Mouse (Mus musculus) layer of hippocampus, postnatal 36 days (tissue): ENCODE measurements around the gene C2cd2l. TPM values are rescaled to one million over a fixed set of nuclear protein-coding genes. Genes with fewer than 3 reads are reported as not detected.
"Not testable (repeated sequence)": the region's sequence is repeated elsewhere in the genome, so short reads cannot be mapped to it uniquely, and the experiment has no call there.

Experiments
- DNase-seq, 2 experiments: peaks; one replicate each; pipeline ENCODE4 v3.0.0; 2022
- total RNA-seq, 2 experiments: library from RNA; stranded (reverse); gene quantifications; 2 replicates each; pipeline ENCODE4 v1.2.3; 2021

C2cd2l gene
- total RNA-seq, 2 experiments from 2014 or later, result 184 to 198 TPM

GRCm38 (mm10) chr9:44336093-44336406, 16.0 kb upstream of the C2cd2l start:
- no peak for DNase-seq

- no peak for DNase-seq
Measured at GRCm38 (mm10) chr9:44335331-44336092, 15.4 kb upstream of the C2cd2l start.

- peak; percentile 98 for DNase-seq
Measured at GRCm38 (mm10) chr9:44334396-44335330, 14.6 kb upstream of the C2cd2l start, which contains the start of gene H2afx. Gene H2afx (plus strand): TSS chr9:44334694.

DNA sequence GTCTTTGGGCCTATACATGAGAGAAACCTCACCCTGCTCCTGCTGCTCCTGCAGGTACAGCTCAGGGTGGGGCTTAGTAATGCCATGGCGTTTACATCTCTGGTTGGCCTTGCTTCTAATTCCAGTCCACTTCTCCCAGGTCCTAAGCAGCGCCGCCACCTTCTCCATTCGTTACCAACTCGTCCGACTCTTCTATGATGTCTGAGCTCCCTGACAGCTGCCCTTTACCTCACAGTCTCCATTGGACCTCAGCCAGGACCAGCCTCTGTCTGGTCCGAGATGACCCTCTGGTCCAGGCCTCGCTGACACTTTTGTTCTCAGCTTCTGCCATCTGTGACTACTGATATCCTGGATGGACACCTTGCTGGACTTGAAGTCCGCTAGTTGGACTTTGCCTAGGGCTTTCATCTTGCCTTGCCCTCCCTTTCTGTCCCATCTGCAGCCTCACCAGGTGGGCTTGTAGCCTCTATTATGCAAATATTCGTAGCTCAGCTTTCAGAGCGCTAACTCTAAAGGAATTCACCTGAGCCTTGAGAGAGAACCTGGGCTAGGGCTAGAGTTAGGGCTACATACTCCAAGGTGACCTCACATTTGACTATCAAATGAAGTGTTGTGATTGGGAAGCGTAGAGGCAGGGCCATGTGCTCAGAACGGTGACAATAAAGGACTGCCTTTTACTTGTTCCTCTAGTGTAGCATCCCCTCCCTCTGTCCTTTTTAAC, 13.0 kb upstream of the C2cd2l start:
- no peak for DNase-seq

- no peak for DNase-seq
Measured at GRCm38 (mm10) chr9:44330736-44331135, 10.7 kb upstream of the C2cd2l start.

- no peak for DNase-seq
Measured at GRCm38 (mm10) chr9:44327926-44328325, 7.8 kb upstream of the C2cd2l start.

GRCm38 (mm10) chr9:44327064-44327711, 7.1 kb upstream of the C2cd2l start:
- DNase-seq, result no peak

GRCm38 (mm10) chr9:44326371-44327063, 6.4 kb upstream of the C2cd2l start:
- DNase-seq, result peak; percentile 85 to 86

DNA sequence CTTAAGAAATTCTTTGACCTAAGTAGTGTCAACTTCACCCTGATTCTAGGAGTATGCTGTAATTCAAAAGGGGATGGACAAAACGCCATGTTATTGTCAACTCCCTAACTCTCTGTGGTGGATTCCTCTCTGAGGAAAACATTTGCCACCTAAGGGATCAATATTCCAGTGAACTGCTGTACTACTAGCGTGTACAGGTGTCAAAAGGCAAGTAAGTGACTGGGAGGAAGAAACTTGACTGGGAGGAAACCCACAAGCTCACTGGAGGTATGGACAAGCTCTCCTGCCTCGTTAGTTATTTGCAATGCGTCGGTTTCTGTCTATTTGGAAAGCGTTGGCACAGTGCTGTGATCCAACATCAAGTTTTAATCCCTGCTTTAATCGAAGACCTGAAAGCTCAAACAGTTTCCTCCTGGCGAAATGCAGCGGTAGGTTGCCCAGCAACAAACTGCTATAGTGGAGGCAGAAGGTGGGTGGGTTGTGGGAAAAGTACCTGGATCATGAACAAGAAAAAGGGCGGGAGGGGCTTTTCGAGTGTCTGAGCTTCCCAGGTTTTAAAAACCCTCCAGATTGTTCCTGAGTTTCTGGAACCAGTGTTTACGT, 5.8 kb upstream of the C2cd2l start, which contains the start of gene Dpagt1:
Gene Dpagt1 (plus strand): TSS at position 252 of the 603 bp plus-strand sequence.
- DNase-seq, result no peak

DNA sequence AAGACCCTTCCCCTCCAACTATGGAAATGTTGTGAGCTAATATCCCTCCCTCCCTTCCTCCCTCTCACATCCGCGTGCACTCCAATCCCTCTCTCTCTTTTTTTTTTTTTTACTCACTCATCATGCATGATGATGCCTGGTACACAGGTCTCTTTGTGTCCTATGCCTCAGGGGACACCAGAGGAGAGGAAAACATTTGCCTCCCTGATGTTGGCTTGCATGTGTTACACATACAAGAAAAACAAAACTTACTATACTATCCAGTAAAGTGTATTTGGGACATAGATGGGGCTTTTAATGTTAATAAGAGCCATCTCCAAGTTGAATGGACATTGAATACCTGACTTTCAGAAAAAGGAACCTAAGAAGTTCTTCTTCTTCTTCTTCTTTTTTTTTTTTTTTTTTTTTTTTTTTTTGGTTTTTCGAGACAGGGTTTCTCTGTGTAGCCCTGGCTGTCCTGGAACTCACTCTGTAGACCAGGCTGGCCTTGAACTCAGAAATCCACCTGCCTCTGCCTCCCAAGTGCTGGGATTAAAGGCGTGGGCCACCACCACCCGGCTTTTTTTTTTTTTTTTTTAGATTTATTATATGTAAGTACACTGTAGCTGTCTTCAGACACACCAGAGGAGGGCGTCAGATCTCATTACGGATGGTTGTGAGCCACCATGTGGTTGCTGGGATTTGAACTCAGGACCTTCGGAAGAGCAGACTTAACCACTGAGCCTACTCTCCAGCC, 5.1 kb upstream of the C2cd2l start:
- not testable (repeated sequence) for DNase-seq

- DNase-seq, result no peak
Measured at GRCm38 (mm10) chr9:44324147-44324546, 4.1 kb upstream of the C2cd2l start.

- DNase-seq, result not testable (repeated sequence)
Measured at GRCm38 (mm10) chr9:44323656-44324055, 3.6 kb upstream of the C2cd2l start.

- peak in 1 of 2 experiments; percentile 33 for DNase-seq
Measured at GRCm38 (mm10) chr9:44320799-44321133, 681 bp upstream of the C2cd2l start.

- peak in 1 of 2 experiments; percentile 34 for DNase-seq
Measured at GRCm38 (mm10) chr9:44319105-44319886, 789 bp downstream of the C2cd2l start.

DNA sequence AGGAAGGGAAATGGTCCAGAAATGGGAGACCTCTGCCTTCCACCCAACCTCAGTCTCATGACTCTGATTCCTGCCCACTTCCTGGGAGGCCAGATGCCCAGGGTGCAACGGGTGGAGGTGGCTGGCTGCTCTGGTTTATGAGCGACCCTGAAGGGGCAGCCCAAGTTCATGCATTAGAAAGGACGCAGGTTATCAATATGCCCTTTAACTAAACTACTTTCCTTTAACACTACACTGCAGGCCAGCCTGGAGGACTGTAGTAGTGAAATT, 1.3 kb downstream of the C2cd2l start:
- DNase-seq, result no peak

- no peak for DNase-seq
Measured at GRCm38 (mm10) chr9:44318076-44318825, 1.8 kb downstream of the C2cd2l start.

DNA sequence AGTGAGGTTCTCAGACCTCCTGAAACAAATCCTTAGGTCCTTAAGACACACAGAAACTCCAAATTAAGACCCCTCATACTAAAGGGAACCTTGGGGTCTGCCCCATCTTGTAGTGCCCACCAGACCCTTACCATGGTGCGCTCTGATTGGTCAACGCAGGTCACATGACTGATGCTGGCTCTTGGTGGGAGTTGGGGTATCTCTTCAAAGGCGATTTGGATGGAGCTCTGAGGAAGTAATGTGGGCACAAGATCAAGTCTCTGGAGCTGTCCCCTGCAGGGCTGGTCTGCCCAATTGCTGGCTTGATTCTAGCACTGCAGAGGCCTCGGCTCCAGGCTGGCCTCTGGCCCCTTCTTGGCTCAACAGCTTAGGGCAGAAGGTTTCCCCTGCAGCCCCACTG, 2.6 kb downstream of the C2cd2l start:
- DNase-seq, result no peak

DNA sequence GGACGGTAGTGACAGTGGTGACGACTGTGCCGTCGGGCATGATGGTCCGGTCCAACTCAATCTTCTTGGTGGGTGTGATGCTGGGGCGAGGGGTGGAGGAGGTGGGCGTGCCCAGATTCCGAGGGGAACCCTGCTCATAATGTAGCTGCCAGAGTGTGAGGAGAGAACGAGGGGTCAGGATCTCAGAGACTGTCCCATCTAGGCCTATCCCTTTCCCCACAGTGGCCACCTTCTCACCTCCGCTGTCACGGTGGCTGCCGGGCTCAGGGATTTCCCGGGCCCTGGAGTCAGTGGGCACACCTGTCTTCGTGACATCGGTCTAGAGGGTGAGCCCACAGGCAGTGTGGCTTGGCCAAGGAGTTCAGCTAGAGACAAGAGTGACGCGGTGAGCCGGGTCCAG, 5.2 kb downstream of the C2cd2l start:
- DNase-seq, result no peak

DNA sequence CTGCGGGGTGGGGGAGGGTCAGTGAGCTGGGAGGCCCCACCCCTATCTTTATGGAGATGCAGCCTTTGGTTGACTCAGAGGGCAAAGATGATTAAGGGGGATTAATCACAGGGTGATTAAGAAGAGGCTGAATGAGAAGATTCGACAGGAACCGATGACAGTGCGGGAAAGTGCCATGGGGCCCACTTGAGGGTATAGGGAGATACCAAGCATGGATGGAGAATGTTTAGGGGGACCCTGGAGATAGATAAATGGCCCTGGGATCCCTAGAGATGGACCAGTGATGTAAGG, 5.9 kb downstream of the C2cd2l start:
- DNase-seq, result no peak
